Mouse (Mus musculus) heart, postnatal 0 days (tissue): ENCODE measurements around the gene D8Ertd738e.

Experiments
- CTCF ChIP-seq: IDR thresholded peaks from 2 replicates; pipeline ENCODE4 v1.5.1; 2016; ENCODE audit warnings: antibody characterized with exemption, control low read depth, low read depth
- EP300 ChIP-seq: IDR thresholded peaks from 2 replicates; pipeline ENCODE4 v1.6.1; 2016; ENCODE audit warnings: antibody characterized with exemption, low read depth

DNA sequence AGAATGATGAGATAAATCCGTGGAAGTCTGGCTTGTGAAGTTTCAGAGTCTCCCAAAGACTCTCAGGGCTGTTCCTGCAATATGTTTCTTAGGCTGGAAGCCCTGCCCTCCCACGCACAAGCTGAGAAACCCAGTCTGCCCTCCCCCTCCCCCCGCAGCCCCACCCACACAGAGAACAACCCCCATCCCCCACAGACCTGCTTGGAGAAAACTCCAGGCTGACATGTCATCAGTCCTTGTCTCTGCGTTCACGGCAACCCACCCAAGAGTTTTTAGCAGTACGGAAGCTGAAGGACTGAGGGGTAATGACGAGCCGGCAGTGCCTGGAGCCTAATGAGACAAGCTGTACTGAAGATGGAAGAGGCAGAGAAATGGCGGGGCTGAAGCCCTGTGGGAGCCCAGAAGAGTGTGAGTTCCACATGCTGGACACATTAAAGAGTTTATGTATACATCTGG, 35.1 kb upstream of the D8Ertd738e start:
- TF ChIP-seq EP300: no peak
- TF ChIP-seq CTCF: no peak
